Comparison of ENCODE assay signal across 10 mouse cellular contexts in the genomic region with DNA sequence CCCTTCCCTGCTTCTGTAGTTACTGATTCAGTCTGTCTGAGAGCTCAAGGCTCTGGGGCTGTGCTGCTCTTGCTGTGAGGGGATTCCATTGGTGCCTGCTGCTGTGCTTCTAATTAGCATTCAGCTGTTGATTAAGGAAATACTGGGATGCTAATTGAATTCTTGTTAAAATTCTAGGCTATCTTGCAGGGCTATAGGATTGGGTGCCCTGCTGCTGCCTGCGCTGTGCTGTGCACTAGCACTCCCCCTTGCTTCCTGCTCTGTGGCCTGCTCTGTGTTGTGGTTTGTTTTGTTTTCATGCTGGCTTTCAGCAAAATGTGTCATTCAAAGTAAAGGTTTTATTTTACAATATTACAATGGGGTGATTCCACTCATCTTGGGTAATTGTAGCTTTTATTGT.
A peak's percentile ranks its signal among the peaks of the same experiment; 100 is the strongest.
DNase-seq lines count a peak whose midpoint lies in the region; ATAC-seq and TF ChIP-seq lines count a peak whose summit lies in the region.
"Had no signal": no experiment of that assay in that cellular context is flagged by ENCODE, and none has a peak within 500 bp of the region (broad histone marks: within the 10 kb centered on the region; RNA-seq: fewer than 3 reads in every experiment).

No protein-coding gene starts in this region.

- no peak for ATAC-seq in lung, postnatal 0 days
- ATAC-seq in hindbrain, embryonic 13.5 days (ENCODE audit: low FRiP score), result peak; percentile 85
- peak; percentile 87 for ATAC-seq in midbrain, embryonic 16.5 days

- no peak for TF ChIP-seq EP300 in lung, postnatal 0 days (IDR thresholded peaks at IDR 0.05)

- no peak overlapping the region for H3K4me3 ChIP-seq in lung, postnatal 0 days (ENCODE audit: low read depth, low read length)
- H3K4me3 ChIP-seq in lung, adult 2 months (replicated peaks; ENCODE audit: extremely low read depth, low read depth, low read length), result no peak overlapping the region
- no peak overlapping the region for H3K4me3 ChIP-seq in hindbrain, embryonic 13.5 days
- H3K4me3 ChIP-seq in midbrain, embryonic 16.5 days (ENCODE audit: low read depth, low read length), result no peak overlapping the region
- no peak overlapping the region for H3K4me3 ChIP-seq in left cerebral cortex, adult 2 months

- intact Hi-C loops in heart, postnatal 10 days (cut with DNase I), result no loop called here
- intact Hi-C loops in left cerebral cortex, adult 2 months (cut with DNase I), result no loop called here

- no peaks in the 10 kb centered on the region for H3K36me3 ChIP-seq in lung, postnatal 0 days (ENCODE audit: insufficient read depth, low read length)
- peaks cover 22% of the 10 kb centered on the region for H3K36me3 ChIP-seq in hindbrain, embryonic 13.5 days
- H3K36me3 ChIP-seq in midbrain, embryonic 16.5 days (ENCODE audit: control insufficient read depth, insufficient read depth, low read length), result 0 out of 2 replicates have a peak, but pooled peaks cover 2% of the 10 kb centered on the region

- WGBS in lung, postnatal 0 days, result 84% methylated on average over 1 of the region's 1 CpGs
- 82% methylated on average over 1 of the region's 1 CpGs for WGBS in lung, adult 2 months
- WGBS in hindbrain, embryonic 13.5 days, result 33% methylated on average over 1 of the region's 1 CpGs
- 32% methylated on average over 1 of the region's 1 CpGs for WGBS in midbrain, embryonic 16.5 days

- no peaks in the 10 kb centered on the region; the same call in 1 of the 2 replicates for H3K4me1 ChIP-seq in lung, postnatal 0 days (ENCODE audit: insufficient read depth, low read depth, low read length)
- peaks cover 6% of the 10 kb centered on the region for H3K4me1 ChIP-seq in lung, adult 2 months (ENCODE audit: control insufficient read depth, insufficient read depth, low read length)
- peaks cover 31% of the 10 kb centered on the region for H3K4me1 ChIP-seq in hindbrain, embryonic 13.5 days (replicated peaks)
- peaks cover 16% of the 10 kb centered on the region for H3K4me1 ChIP-seq in midbrain, embryonic 16.5 days (ENCODE audit: control insufficient read depth, insufficient read depth, low read length)

- no peak overlapping the region for H3K27ac ChIP-seq in lung, postnatal 0 days (ENCODE audit: low read length)
- H3K27ac ChIP-seq in hindbrain, embryonic 13.5 days, result peak overlapping the region; percentile 75
- H3K27ac ChIP-seq in midbrain, embryonic 16.5 days (ENCODE audit: low read length), result peak overlapping the region; percentile 23; the same call in 1 of the 2 replicates
- no peak overlapping the region for H3K27ac ChIP-seq in left cerebral cortex, adult 2 months

- no peak for DNase-seq in lung, postnatal 0 days (ENCODE audit: low spot score)
- no peak for DNase-seq in lung, adult 2 months
- no peak for DNase-seq in MN1 (ENCODE audit: low spot score)
- no peak for DNase-seq in heart, postnatal 10 days
- no peak for DNase-seq in adrenal gland, adult (ENCODE audit: inconsistent age in 2 of 2, low spot score in 1 of 2)
- no peak for DNase-seq in left cerebral cortex, adult 2 months (ENCODE audit: extremely low spot score in 1 of 2, low spot score in 2 of 2)
- DNase-seq: kidney, postnatal 14 days had no signal

- H3K9ac ChIP-seq in lung, postnatal 0 days (replicated peaks; ENCODE audit: low read depth), result no peak overlapping the region
- no peak overlapping the region for H3K9ac ChIP-seq in hindbrain, embryonic 13.5 days
- no peak overlapping the region for H3K9ac ChIP-seq in midbrain, embryonic 16.5 days (ENCODE audit: low read depth, low read length)

- no peaks in the 10 kb centered on the region for H3K27me3 ChIP-seq in lung, postnatal 0 days (replicated peaks; ENCODE audit: insufficient read depth, low read length)
- no peaks in the 10 kb centered on the region for H3K27me3 ChIP-seq in hindbrain, embryonic 13.5 days
- no peaks in the 10 kb centered on the region for H3K27me3 ChIP-seq in midbrain, embryonic 16.5 days (ENCODE audit: control insufficient read depth, insufficient read depth, low read depth, low read length)
- H3K27me3 ChIP-seq: CH12.LX had no signal

- TF ChIP-seq POLR2A in lung, adult 2 months (IDR thresholded peaks at IDR 0.05; ENCODE audit: borderline replicate concordance, extremely low read depth, low read depth, low read length), result no peak

- 0 out of 2 replicates have a peak, but pooled peaks have one; percentile 3 for TF ChIP-seq CTCF in lung, postnatal 0 days (IDR thresholded peaks at IDR 0.05)
- no peak for TF ChIP-seq CTCF in lung, adult 2 months (IDR thresholded peaks at IDR 0.05; ENCODE audit: insufficient read depth, low read length)
- no peak for TF ChIP-seq CTCF in left cerebral cortex, adult 2 months (IDR thresholded peaks at IDR 0.05)

- no peaks in the 10 kb centered on the region for H3K9me3 ChIP-seq in lung, postnatal 0 days (ENCODE audit: low read length)
- no peaks in the 10 kb centered on the region for H3K9me3 ChIP-seq in hindbrain, embryonic 13.5 days
- no peaks in the 10 kb centered on the region for H3K9me3 ChIP-seq in midbrain, embryonic 16.5 days (replicated peaks; ENCODE audit: control insufficient read depth, low read length, poor library complexity, severe bottlenecking)

- H3K4me2 ChIP-seq in lung, postnatal 0 days (replicated peaks; ENCODE audit: low read depth, low read length), result no peak overlapping the region
- H3K4me2 ChIP-seq in hindbrain, embryonic 13.5 days, result no peak overlapping the region
- H3K4me2 ChIP-seq in midbrain, embryonic 16.5 days (ENCODE audit: low read length), result no peak overlapping the region

Comparison
In these comparisons a context has a peak if more than half of its experiments do, and no peak if none do; other contexts are left out.
1. H3K27ac ChIP-seq: peak in hindbrain, embryonic 13.5 days (single experiment) and midbrain, embryonic 16.5 days (single experiment); none in lung, postnatal 0 days (single experiment) and left cerebral cortex, adult 2 months (single experiment).